Mouse (Mus musculus) liver, adult 2 months (tissue): ENCODE results near the gene Sema5a.

Experiments
- CTCF ChIP-seq: fragments of 200-500 bp; IDR thresholded peaks from 2 replicates; pipeline ENCODE4 v1.5.1; 2011; ENCODE audit warnings: low read depth, low read length, control low read depth
- POLR2A ChIP-seq: fragments of 200-500 bp; IDR thresholded peaks from 2 replicates; pipeline ENCODE4 v1.6.1; 2011; ENCODE audit warnings: low read length, control low read depth; ENCODE audit not compliant: insufficient read depth; ENCODE audit errors: extremely low read depth

GRCm38 (mm10) chr15:32273925-32274324, 29.3 kb downstream of the Sema5a start:
- TF ChIP-seq CTCF (no peak), POLR2A (no peak)
